Mouse (Mus musculus): ENCODE results near the gene Celsr1. TPM values are rescaled to one million over a fixed set of nuclear protein-coding genes. Genes with fewer than 3 reads are reported as not detected.

Celsr1 gene
- polyA plus RNA-seq, 1 experiment from 2014 or later = 3.5 TPM

GRCm38 (mm10) chr15:85991453-85992124 lies 42.0 kb downstream of the Celsr1 start:
- H3K4me1 ChIP-seq (ENCODE audit: control insufficient read depth, insufficient read depth, low read length) = peaks cover 27% of the 10 kb centered on the region
- DNase-seq (peak; percentile 43), ATAC-seq (ENCODE audit: low FRiP score, low TSS enrichment) (0 out of 2 replicates have a peak, but pooled peaks have one; percentile 41)
- H3K4me2 ChIP-seq (ENCODE audit: low read length) = no peak overlapping the region
- H3K27ac ChIP-seq (replicated peaks; ENCODE audit: low read depth, low read length) = 0 out of 2 replicates have a peak overlapping the region, but pooled peaks have one; percentile 26
- H3K9ac ChIP-seq (replicated peaks; ENCODE audit: low read length) = no peak overlapping the region
- H3K4me3 ChIP-seq (replicated peaks; ENCODE audit: low read depth, low read length) = no peak overlapping the region
- no peaks in the 10 kb centered on the region for H3K27me3 ChIP-seq (ENCODE audit: control insufficient read depth, insufficient read depth, low read length)
- H3K36me3 ChIP-seq (ENCODE audit: control insufficient read depth, insufficient read depth, low read length) = no peaks in the 10 kb centered on the region
- H3K9me3 ChIP-seq (ENCODE audit: control insufficient read depth, low read length) = no peaks in the 10 kb centered on the region
- 32% methylated on average over 5 of the region's 5 CpGs for WGBS

GRCm38 (mm10) chr15:85990696-85991443 lies 42.7 kb downstream of the Celsr1 start:
- Histone ChIP-seq H3K4me1 (ENCODE audit: control insufficient read depth, insufficient read depth, low read length) (peaks cover 32% of the 10 kb centered on the region), H3K4me3 (replicated peaks; ENCODE audit: low read depth, low read length) (no peak overlapping the region), H3K36me3 (ENCODE audit: control insufficient read depth, insufficient read depth, low read length) (no peaks in the 10 kb centered on the region), H3K27me3 (ENCODE audit: control insufficient read depth, insufficient read depth, low read length) (no peaks in the 10 kb centered on the region), H3K4me2 (ENCODE audit: low read length) (no peak overlapping the region), H3K27ac (replicated peaks; ENCODE audit: low read depth, low read length) (0 out of 2 replicates have a peak overlapping the region, but pooled peaks have one; percentile 26), H3K9me3 (ENCODE audit: control insufficient read depth, low read length) (no peaks in the 10 kb centered on the region), H3K9ac (replicated peaks; ENCODE audit: low read length) (no peak overlapping the region)
- ATAC-seq (ENCODE audit: low FRiP score, low TSS enrichment) = no peak
- WGBS = 91% methylated on average over 17 of the region's 17 CpGs
- no peak for DNase-seq

GRCm38 (mm10) chr15:85987896-85988295 lies 45.7 kb downstream of the Celsr1 start:
- Histone ChIP-seq H3K27ac (replicated peaks; ENCODE audit: low read depth, low read length) (no peak overlapping the region), H3K27me3 (ENCODE audit: control insufficient read depth, insufficient read depth, low read length) (no peaks in the 10 kb centered on the region), H3K36me3 (ENCODE audit: control insufficient read depth, insufficient read depth, low read length) (no peaks in the 10 kb centered on the region), H3K4me1 (ENCODE audit: control insufficient read depth, insufficient read depth, low read length) (peaks cover 7% of the 10 kb centered on the region; the same call in 1 of the 2 replicates), H3K4me3 (replicated peaks; ENCODE audit: low read depth, low read length) (no peak overlapping the region), H3K4me2 (ENCODE audit: low read length) (no peak overlapping the region), H3K9me3 (ENCODE audit: control insufficient read depth, low read length) (no peaks in the 10 kb centered on the region), H3K9ac (replicated peaks; ENCODE audit: low read length) (no peak overlapping the region)
- WGBS = 84% methylated on average over 5 of the region's 5 CpGs
- ATAC-seq (ENCODE audit: low FRiP score, low TSS enrichment) = no peak
- DNase-seq = no peak

- H3K4me1 ChIP-seq (ENCODE audit: control insufficient read depth, insufficient read depth, low read length) = 0 out of 2 replicates have a peak, but pooled peaks cover 4% of the 10 kb centered on the region
- ATAC-seq (ENCODE audit: low FRiP score, low TSS enrichment) = no peak
- no peak overlapping the region for H3K4me2 ChIP-seq (ENCODE audit: low read length)
- no peak overlapping the region for H3K9ac ChIP-seq (replicated peaks; ENCODE audit: low read length)
- no peak overlapping the region for H3K4me3 ChIP-seq (replicated peaks; ENCODE audit: low read depth, low read length)
- no peak overlapping the region for H3K27ac ChIP-seq (replicated peaks; ENCODE audit: low read depth, low read length)
- H3K27me3 ChIP-seq (ENCODE audit: control insufficient read depth, insufficient read depth, low read length) = no peaks in the 10 kb centered on the region
- no peaks in the 10 kb centered on the region for H3K36me3 ChIP-seq (ENCODE audit: control insufficient read depth, insufficient read depth, low read length)
- WGBS = 92% methylated on average over 4 of the region's 4 CpGs
- DNase-seq = no peak
- no peaks in the 10 kb centered on the region for H3K9me3 ChIP-seq (ENCODE audit: control insufficient read depth, low read length)
Observed at GRCm38 (mm10) chr15:85986170-85986569, 47.4 kb downstream of the Celsr1 start.

GRCm38 (mm10) chr15:85985601-85986000 lies 48.0 kb downstream of the Celsr1 start:
- H3K9me3 ChIP-seq (ENCODE audit: control insufficient read depth, low read length) = no peaks in the 10 kb centered on the region
- no peaks in the 10 kb centered on the region for H3K36me3 ChIP-seq (ENCODE audit: control insufficient read depth, insufficient read depth, low read length)
- DNase-seq (no peak), ATAC-seq (ENCODE audit: low FRiP score, low TSS enrichment) (no peak)
- no peaks in the 10 kb centered on the region for H3K27me3 ChIP-seq (ENCODE audit: control insufficient read depth, insufficient read depth, low read length)
- 73% methylated on average over 4 of the region's 4 CpGs for WGBS
- no peak overlapping the region for H3K4me2 ChIP-seq (ENCODE audit: low read length)
- no peak overlapping the region for H3K27ac ChIP-seq (replicated peaks; ENCODE audit: low read depth, low read length)
- H3K9ac ChIP-seq (replicated peaks; ENCODE audit: low read length) = no peak overlapping the region
- no peak overlapping the region for H3K4me3 ChIP-seq (replicated peaks; ENCODE audit: low read depth, low read length)
- 0 out of 2 replicates have a peak, but pooled peaks cover 4% of the 10 kb centered on the region for H3K4me1 ChIP-seq (ENCODE audit: control insufficient read depth, insufficient read depth, low read length)

GRCm38 (mm10) chr15:85983131-85983530 lies 50.4 kb downstream of the Celsr1 start:
- H3K4me1 ChIP-seq (ENCODE audit: control insufficient read depth, insufficient read depth, low read length) = 0 out of 2 replicates have a peak, but pooled peaks cover 4% of the 10 kb centered on the region
- no peaks in the 10 kb centered on the region for H3K9me3 ChIP-seq (ENCODE audit: control insufficient read depth, low read length)
- DNase-seq (no peak), ATAC-seq (ENCODE audit: low FRiP score, low TSS enrichment) (no peak)
- H3K27me3 ChIP-seq (ENCODE audit: control insufficient read depth, insufficient read depth, low read length) = no peaks in the 10 kb centered on the region
- H3K9ac ChIP-seq (replicated peaks; ENCODE audit: low read length) = no peak overlapping the region
- no peak overlapping the region for H3K27ac ChIP-seq (replicated peaks; ENCODE audit: low read depth, low read length)
- no peak overlapping the region for H3K4me3 ChIP-seq (replicated peaks; ENCODE audit: low read depth, low read length)
- no peak overlapping the region for H3K4me2 ChIP-seq (ENCODE audit: low read length)
- H3K36me3 ChIP-seq (ENCODE audit: control insufficient read depth, insufficient read depth, low read length) = no peaks in the 10 kb centered on the region
- 85% methylated on average over 7 of the region's 7 CpGs for WGBS

- no peaks in the 10 kb centered on the region for H3K9me3 ChIP-seq (ENCODE audit: control insufficient read depth, low read length)
- H3K4me1 ChIP-seq (ENCODE audit: control insufficient read depth, insufficient read depth, low read length) = 0 out of 2 replicates have a peak, but pooled peaks cover 4% of the 10 kb centered on the region
- no peak overlapping the region for H3K4me3 ChIP-seq (replicated peaks; ENCODE audit: low read depth, low read length)
- no peak for ATAC-seq (ENCODE audit: low FRiP score, low TSS enrichment)
- 88% methylated on average over 3 of the region's 3 CpGs for WGBS
- H3K36me3 ChIP-seq (ENCODE audit: control insufficient read depth, insufficient read depth, low read length) = no peaks in the 10 kb centered on the region
- no peak overlapping the region for H3K4me2 ChIP-seq (ENCODE audit: low read length)
- no peak overlapping the region for H3K27ac ChIP-seq (replicated peaks; ENCODE audit: low read depth, low read length)
- no peaks in the 10 kb centered on the region for H3K27me3 ChIP-seq (ENCODE audit: control insufficient read depth, insufficient read depth, low read length)
- no peak overlapping the region for H3K9ac ChIP-seq (replicated peaks; ENCODE audit: low read length)
- DNase-seq = no peak
Observed at GRCm38 (mm10) chr15:85982416-85982775, 51.2 kb downstream of the Celsr1 start.

- ATAC-seq (ENCODE audit: low FRiP score, low TSS enrichment) (no peak), DNase-seq (no peak)
- H3K4me1 ChIP-seq (ENCODE audit: control insufficient read depth, insufficient read depth, low read length) = 0 out of 2 replicates have a peak, but pooled peaks cover 4% of the 10 kb centered on the region
- no peaks in the 10 kb centered on the region for H3K9me3 ChIP-seq (ENCODE audit: control insufficient read depth, low read length)
- H3K4me3 ChIP-seq (replicated peaks; ENCODE audit: low read depth, low read length) = no peak overlapping the region
- WGBS = 66% methylated on average over 11 of the region's 11 CpGs
- no peaks in the 10 kb centered on the region for H3K27me3 ChIP-seq (ENCODE audit: control insufficient read depth, insufficient read depth, low read length)
- no peak overlapping the region for H3K9ac ChIP-seq (replicated peaks; ENCODE audit: low read length)
- H3K27ac ChIP-seq (replicated peaks; ENCODE audit: low read depth, low read length) = no peak overlapping the region
- H3K4me2 ChIP-seq (ENCODE audit: low read length) = no peak overlapping the region
- H3K36me3 ChIP-seq (ENCODE audit: control insufficient read depth, insufficient read depth, low read length) = no peaks in the 10 kb centered on the region
Observed at GRCm38 (mm10) chr15:85981768-85982415, 51.7 kb downstream of the Celsr1 start.

Measured in midbrain, embryonic 14.5 days (tissue).